Comparison of ENCODE assay signal across 8 mouse cellular contexts in genomic region chr2:103957649-103958546, GRCm38 (mm10). TPM values are rescaled to one million over a fixed set of nuclear protein-coding genes. Genes with fewer than 3 reads are reported as not detected.
DNase-seq lines count a peak whose midpoint lies in the region; ATAC-seq lines count a peak whose summit lies in the region.

Gene Lmo2, plus strand, starts transcription at chr2:103957986.

- no peak within 1 kb of the TSS for H3K4me3 ChIP-seq in heart, embryonic 10.5 days
- no peak within 1 kb of the TSS for H3K4me3 ChIP-seq in midbrain, embryonic 14.5 days (replicated peaks; ENCODE audit: low read depth, low read length)

- peaks cover 21% of the 10 kb centered on the region for H3K27me3 ChIP-seq in heart, embryonic 10.5 days (ENCODE audit: insufficient read depth, poor library complexity, severe bottlenecking)
- no peaks in the 10 kb centered on the region for H3K27me3 ChIP-seq in midbrain, embryonic 14.5 days (ENCODE audit: control insufficient read depth, insufficient read depth, low read length)

- ATAC-seq in midbrain, embryonic 14.5 days (ENCODE audit: low FRiP score, low TSS enrichment) = no peak

- no peaks in the 10 kb centered on the region for H3K9me3 ChIP-seq in heart, embryonic 10.5 days
- H3K9me3 ChIP-seq in midbrain, embryonic 14.5 days (ENCODE audit: control insufficient read depth, low read length) = no peaks in the 10 kb centered on the region

- H3K4me2 ChIP-seq in midbrain, embryonic 14.5 days (ENCODE audit: low read length) = no peak within 1 kb of the TSS

- DNase-seq in frontal cortex, adult 2 months (ENCODE audit: extremely low spot score in 1 of 2, low spot score in 1 of 2) = no peak
- no peak for DNase-seq in frontal cortex, postnatal 14 days (ENCODE audit: low spot score in 2 of 2)
- DNase-seq in adrenal gland, postnatal 36 days = no peak
- DNase-seq in heart, embryonic 10.5 days (ENCODE audit: low spot score) = no peak
- no peak for DNase-seq in left cerebral cortex, adult 8-10 months (ENCODE audit: low spot score in 2 of 2)
- DNase-seq in midbrain, embryonic 14.5 days = no peak
- no peak for DNase-seq in right cerebral cortex, postnatal 36 days (ENCODE audit: low spot score in 2 of 2)
- no peak for DNase-seq in urinary bladder, postnatal 25 days (ENCODE audit: low spot score)

- 27% methylated on average over 10 of the region's 10 CpGs for WGBS in heart, embryonic 10.5 days
- 82% methylated on average over 10 of the region's 10 CpGs for WGBS in midbrain, embryonic 14.5 days

- peaks cover 17% of the 10 kb centered on the region for H3K4me1 ChIP-seq in heart, embryonic 10.5 days
- no peaks in the 10 kb centered on the region for H3K4me1 ChIP-seq in midbrain, embryonic 14.5 days (ENCODE audit: control insufficient read depth, insufficient read depth, low read length)

- H3K27ac ChIP-seq in heart, embryonic 10.5 days = no peak within 1 kb of the TSS
- H3K27ac ChIP-seq in midbrain, embryonic 14.5 days (replicated peaks; ENCODE audit: low read depth, low read length) = no peak within 1 kb of the TSS

- no peaks in the 10 kb centered on the region for H3K36me3 ChIP-seq in heart, embryonic 10.5 days
- no peaks in the 10 kb centered on the region for H3K36me3 ChIP-seq in midbrain, embryonic 14.5 days (ENCODE audit: control insufficient read depth, insufficient read depth, low read length)

- no peak within 1 kb of the TSS for H3K9ac ChIP-seq in midbrain, embryonic 14.5 days (replicated peaks; ENCODE audit: low read length)

RNA-seq across cellular contexts. Expression of gene Lmo2, which starts in this region (rescaled TPM):
- polyA plus RNA-seq in frontal cortex, adult 2 months (2012; rRNA removed) = 31.1 and 32.8 TPM in 2 replicates
- total RNA-seq in adrenal gland, postnatal 36 days (2021) = 10 to 100 TPM; 27.9 to 32.2 TPM
- 21.7 and 35.2 TPM in 2 replicates for polyA plus RNA-seq in heart, embryonic 10.5 days (2016; fragmentation: Nextera tagmentation; extraction: Ambion mirVana)
- total RNA-seq in left cerebral cortex, adult 8-10 months (2022) = 10 to 100 TPM; 24.3 to 28.5 (median 27.2) TPM
- 25.8 and 31.6 TPM in 2 replicates for polyA plus RNA-seq in midbrain, embryonic 14.5 days (2014; fragmentation: Nextera tagmentation; extraction: Ambion mirVana)
